Mouse (Mus musculus): ENCODE data around the gene Grin2a. TPM values are rescaled to one million over a fixed set of nuclear protein-coding genes. Genes with fewer than 3 reads are reported as not detected.

Gene Grin2a
- total and polyA plus RNA-seq, 3 experiments: not detected

DNA sequence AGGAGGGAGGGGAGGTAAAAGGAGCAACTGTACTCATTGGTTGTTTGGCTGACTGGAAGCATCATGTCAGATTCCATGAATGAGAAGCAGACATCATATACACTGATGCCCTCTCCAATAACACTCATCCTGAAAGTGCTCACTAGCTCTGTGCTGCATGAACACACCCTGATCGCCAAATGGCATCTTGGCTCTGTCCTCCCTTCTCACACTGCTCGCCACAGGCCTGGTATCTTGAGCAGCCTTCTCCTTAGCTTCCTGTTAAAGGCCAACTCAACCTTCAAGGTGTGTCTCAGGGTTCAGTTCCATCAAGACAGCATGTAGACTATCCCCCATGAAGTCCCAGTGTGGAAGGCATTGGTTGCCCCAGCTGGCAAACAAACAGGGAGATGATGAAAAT, 137.6 kb downstream of the Grin2a start:
- Histone ChIP-seq H3K9ac (ENCODE audit: control insufficient read depth, low read depth, low read length, poor library complexity, severe bottlenecking) (no peak overlapping the region), H3K4me1 (ENCODE audit: control insufficient read depth in 1 of 2, insufficient read depth in 2 of 2, low read length in 2 of 2) (no peaks in the 10 kb centered on the region), H3K36me3 (ENCODE audit: control insufficient read depth in 1 of 2, insufficient read depth in 2 of 2, low read length in 2 of 2) (no peaks in the 10 kb centered on the region), H3K9me3 (replicated peaks; ENCODE audit: insufficient read depth, low read length) (no peaks in the 10 kb centered on the region), H3K79me2 (ENCODE audit: control insufficient read depth, insufficient read depth, low read length, poor library complexity) (no peaks in the 10 kb centered on the region), H3K4me3 (ENCODE audit: control insufficient read depth in 1 of 2, insufficient read depth in 1 of 2, low read depth in 2 of 2, low read length in 2 of 2) (no peak overlapping the region), H3K27me3 (ENCODE audit: control insufficient read depth in 1 of 2, insufficient read depth in 2 of 2, low read length in 2 of 2) (no peaks in the 10 kb centered on the region), H3K27ac (ENCODE audit: control insufficient read depth, low read depth, low read length) (no peak overlapping the region)
- no peak for TF ChIP-seq TCF12 (IDR thresholded peaks at IDR 0.05; ENCODE audit: low read depth, low read length)
- no peak for TF ChIP-seq HCFC1 (IDR thresholded peaks at IDR 0.05; ENCODE audit: low read depth, low read length)
- no peak for TF ChIP-seq MAFK (IDR thresholded peaks at IDR 0.05; ENCODE audit: borderline replicate concordance, low read depth, low read length)
- no peak for TF ChIP-seq SMC3 (IDR thresholded peaks at IDR 0.05; ENCODE audit: low read depth, low read length)
- no peak for TF ChIP-seq GABPA (IDR thresholded peaks at IDR 0.05; ENCODE audit: low read depth, low read length)
- no peak for TF ChIP-seq EP300 (IDR thresholded peaks at IDR 0.05; ENCODE audit: low read depth in 1 of 2, low read length in 2 of 2)
- DNase-seq (ENCODE audit: low read depth, low spot score): no peak

DNA sequence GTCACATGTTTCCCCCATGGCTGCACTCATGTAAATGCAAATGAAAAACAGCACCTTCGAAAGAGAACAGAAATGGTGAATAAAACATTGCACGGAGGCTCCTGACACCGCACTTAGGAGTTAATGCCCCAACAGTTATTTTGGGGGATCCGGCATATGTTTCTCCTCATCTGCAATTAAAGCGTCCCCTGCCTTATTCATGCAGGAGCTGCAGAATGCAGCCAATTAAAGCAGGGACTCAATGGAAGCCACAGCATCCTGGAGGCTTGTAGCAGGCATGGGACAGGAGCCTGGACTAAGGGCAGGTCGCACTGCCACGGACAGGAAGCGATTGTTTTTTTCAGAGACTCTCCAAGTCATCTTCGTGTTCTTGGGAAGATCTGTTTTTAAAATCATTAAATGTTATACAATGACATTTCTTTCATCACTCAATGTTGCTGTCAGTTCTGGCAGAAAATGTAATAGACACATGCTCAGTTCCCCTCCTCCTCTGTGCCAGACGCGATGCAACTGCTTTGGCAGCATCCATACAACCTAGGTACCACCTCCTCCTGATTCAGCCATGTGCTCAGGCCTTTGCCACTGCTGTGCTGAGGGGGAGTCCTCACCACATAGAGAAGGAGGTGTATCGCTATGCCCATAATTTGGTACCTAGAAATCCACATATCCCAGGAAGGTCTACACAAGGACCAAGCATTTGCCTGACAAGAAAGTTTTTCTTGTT, 143.9 kb downstream of the Grin2a start:
- no peaks in the 10 kb centered on the region for H3K9me3 ChIP-seq (replicated peaks; ENCODE audit: insufficient read depth, low read length)
- no peaks in the 10 kb centered on the region for H3K36me3 ChIP-seq (ENCODE audit: control insufficient read depth in 1 of 2, insufficient read depth in 2 of 2, low read length in 2 of 2)
- no peak overlapping the region for H3K9ac ChIP-seq (ENCODE audit: control insufficient read depth, low read depth, low read length, poor library complexity, severe bottlenecking)
- H3K4me1 ChIP-seq (ENCODE audit: control insufficient read depth in 1 of 2, insufficient read depth in 2 of 2, low read length in 2 of 2): no peaks in the 10 kb centered on the region
- no peak overlapping the region for H3K27ac ChIP-seq (ENCODE audit: control insufficient read depth, low read depth, low read length)
- no peaks in the 10 kb centered on the region for H3K79me2 ChIP-seq (ENCODE audit: control insufficient read depth, insufficient read depth, low read length, poor library complexity)
- H3K27me3 ChIP-seq (ENCODE audit: control insufficient read depth in 1 of 2, insufficient read depth in 2 of 2, low read length in 2 of 2): no peaks in the 10 kb centered on the region
- TF ChIP-seq MAZ (IDR thresholded peaks at IDR 0.05; ENCODE audit: low read depth, low read length) (no peak), POLR2AphosphoS2 (IDR thresholded peaks at IDR 0.05; ENCODE audit: low read length) (no peak), MYC (IDR thresholded peaks at IDR 0.05; ENCODE audit: low read depth, low read length) (no peak), RAD21 (IDR thresholded peaks at IDR 0.05; ENCODE audit: low read depth, low read length) (no peak), TBP (IDR thresholded peaks at IDR 0.05; ENCODE audit: low read depth, low read length) (no peak), ZNF384 (IDR thresholded peaks at IDR 0.05; ENCODE audit: low read depth, low read length) (no peak), NRF1 (IDR thresholded peaks at IDR 0.05; ENCODE audit: insufficient read depth, low read depth, low read length, poor library complexity, severe bottlenecking) (no peak), JUND (IDR thresholded peaks at IDR 0.05; ENCODE audit: low read depth, low read length) (no peak), UBTF (IDR thresholded peaks at IDR 0.05; ENCODE audit: borderline replicate concordance, insufficient read depth, low read depth, low read length) (no peak), CHD2 (IDR thresholded peaks at IDR 0.05; ENCODE audit: low read length) (no peak), TAL1 (IDR thresholded peaks at IDR 0.05; ENCODE audit: low read length) (no peak), USF1 (IDR thresholded peaks at IDR 0.05; ENCODE audit: low read depth, low read length) (no peak), ELF1 (IDR thresholded peaks at IDR 0.05; ENCODE audit: low read depth, low read length) (no peak), CTCF (IDR thresholded peaks at IDR 0.05 in 2 of 3, conservative IDR thresholded peaks at IDR 0.05 in 1 of 3; ENCODE audit: control insufficient read depth in 1 of 3, insufficient read depth in 1 of 3, low read depth in 2 of 3, low read length in 3 of 3, poor library complexity in 1 of 3, severe bottlenecking in 1 of 3) (no peak)
- DNase-seq (ENCODE audit: low read depth, low spot score): no peak
- no peak overlapping the region for H3K4me3 ChIP-seq (ENCODE audit: control insufficient read depth in 1 of 2, insufficient read depth in 1 of 2, low read depth in 2 of 2, low read length in 2 of 2)

All from MEL (cell line).